Mouse (Mus musculus): ENCODE results near the gene Zbtb18. TPM values are rescaled to one million over a fixed set of nuclear protein-coding genes. Genes with fewer than 3 reads are reported as not detected.

Zbtb18 gene
- polyA plus RNA-seq, 1 experiment, result 54.3 TPM

DNA sequence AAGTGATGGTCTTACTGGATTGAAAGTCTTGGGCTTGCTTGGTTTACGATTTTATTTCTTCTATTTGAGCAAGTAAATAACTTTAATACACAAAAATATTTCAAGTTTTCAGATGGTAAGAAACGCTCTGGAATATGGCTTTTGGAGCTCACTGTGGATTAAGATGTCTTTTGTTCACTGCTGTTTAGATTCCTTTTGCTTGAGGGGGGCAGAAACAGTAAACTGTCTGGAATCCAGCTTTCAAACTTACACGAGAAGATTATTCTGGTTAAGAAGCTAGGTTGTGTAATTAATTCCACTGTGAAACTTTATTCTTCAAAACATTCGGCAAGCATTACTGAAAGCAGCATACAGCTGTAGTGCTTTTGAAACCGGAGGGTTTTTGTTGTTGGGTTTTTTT is 2.8 kb downstream of the Zbtb18 start:
- peaks cover 71% of the 10 kb centered on the region for H3K79me2 ChIP-seq (ENCODE audit: control insufficient read depth, insufficient read depth)
- H3ac ChIP-seq (ENCODE audit: control insufficient read depth, insufficient read length), result no peak overlapping the region
- peak overlapping the region; percentile 91 for H3K4me2 ChIP-seq (ENCODE audit: low read depth)
- peaks cover 26% of the 10 kb centered on the region for H3K36me3 ChIP-seq (ENCODE audit: control insufficient read depth, insufficient read depth)
- TF ChIP-seq TCF3 (IDR thresholded peaks at IDR 0.05; ENCODE audit: insufficient read length, low read depth) (no peak), POLR2AphosphoS2 (IDR thresholded peaks at IDR 0.05; ENCODE audit: insufficient read length, low read depth) (no peak), USF1 (IDR thresholded peaks at IDR 0.05; ENCODE audit: low read depth) (no peak), SRF (IDR thresholded peaks at IDR 0.05; ENCODE audit: control insufficient read depth, insufficient read length, low read depth) (no peak), CEBPB (IDR thresholded peaks at IDR 0.05; ENCODE audit: insufficient read depth, poor library complexity, severe bottlenecking) (no peak), REST (IDR thresholded peaks at IDR 0.05; ENCODE audit: insufficient read depth, insufficient read length) (no peak), POLR2A (IDR thresholded peaks at IDR 0.05; ENCODE audit: insufficient read length, low read depth) (no peak), MYOD1 (IDR thresholded peaks at IDR 0.05; ENCODE audit: control insufficient read depth in 1 of 3, insufficient read length in 2 of 3, low read depth in 2 of 3) (no peak), MAX (IDR thresholded peaks at IDR 0.05; ENCODE audit: low read depth) (no peak), MYOG (IDR thresholded peaks at IDR 0.05; ENCODE audit: control insufficient read depth in 1 of 3, insufficient read depth in 1 of 3, insufficient read length in 2 of 3, low read depth in 2 of 3) (no peak), TCF12 (IDR thresholded peaks at IDR 0.05; ENCODE audit: insufficient read depth, poor library complexity, severe bottlenecking) (no peak)
- H3K27me3 ChIP-seq (ENCODE audit: control insufficient read depth, insufficient read depth, insufficient read length), result no peaks in the 10 kb centered on the region
- H3K4me3 ChIP-seq, result peak overlapping the region; percentile 85

DNA sequence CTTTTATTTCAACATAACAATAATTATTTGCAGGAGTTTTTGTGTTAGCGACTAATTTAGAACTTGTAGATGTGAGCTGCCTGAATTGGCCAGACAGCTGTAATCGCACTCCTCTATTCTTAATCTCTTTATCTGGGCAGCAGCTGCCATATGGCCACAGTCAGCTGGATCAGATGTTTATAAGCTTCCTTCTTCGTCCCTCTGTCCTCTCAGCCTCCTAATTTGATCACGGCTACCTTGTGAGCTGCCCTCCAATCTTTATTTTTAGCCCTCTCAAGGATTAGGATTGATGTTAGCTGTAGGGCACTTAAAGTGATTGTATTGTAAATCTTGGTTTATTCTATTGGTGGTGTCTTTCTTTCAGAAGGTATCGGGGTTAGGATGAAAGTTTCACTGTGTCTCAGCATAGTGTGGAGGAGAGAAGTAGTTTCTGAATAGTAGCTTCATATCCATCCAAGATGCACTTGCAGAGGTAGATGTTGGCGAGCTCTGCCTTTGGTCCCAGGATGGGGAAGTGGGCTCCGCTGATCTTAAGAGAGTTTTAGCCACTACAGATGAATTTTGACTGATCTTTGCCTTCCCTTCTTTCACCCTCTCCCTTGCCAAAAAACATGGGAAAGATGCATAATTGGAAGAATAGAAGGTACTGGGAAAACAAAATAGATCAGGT is 3.4 kb downstream of the Zbtb18 start:
- peak overlapping the region; percentile 85 for H3K4me3 ChIP-seq

DNA sequence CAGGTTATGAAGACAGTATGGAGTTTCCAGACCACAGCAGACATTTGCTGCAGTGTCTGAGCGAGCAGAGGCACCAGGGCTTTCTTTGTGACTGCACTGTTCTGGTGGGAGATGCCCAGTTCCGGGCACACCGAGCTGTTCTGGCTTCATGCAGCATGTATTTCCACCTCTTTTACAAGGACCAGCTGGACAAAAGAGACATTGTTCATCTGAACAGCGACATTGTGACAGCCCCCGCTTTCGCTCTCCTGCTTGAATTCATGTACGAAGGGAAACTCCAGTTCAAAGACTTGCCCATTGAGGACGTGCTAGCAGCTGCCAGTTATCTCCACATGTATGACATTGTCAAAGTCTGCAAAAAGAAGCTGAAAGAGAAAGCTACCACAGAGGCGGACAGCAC is 4.9 kb downstream of the Zbtb18 start:
- peaks cover 31% of the 10 kb centered on the region for H3K36me3 ChIP-seq (ENCODE audit: control insufficient read depth, insufficient read depth)
- peak overlapping the region; percentile 64 for H3K4me2 ChIP-seq (ENCODE audit: low read depth)
- H3K79me2 ChIP-seq (ENCODE audit: control insufficient read depth, insufficient read depth), result peaks cover 79% of the 10 kb centered on the region
- no peaks in the 10 kb centered on the region for H3K27me3 ChIP-seq (ENCODE audit: control insufficient read depth, insufficient read depth, insufficient read length)
- TF ChIP-seq TCF3 (IDR thresholded peaks at IDR 0.05; ENCODE audit: insufficient read length, low read depth) (no peak), TCF12 (IDR thresholded peaks at IDR 0.05; ENCODE audit: insufficient read depth, poor library complexity, severe bottlenecking) (no peak), POLR2AphosphoS2 (IDR thresholded peaks at IDR 0.05; ENCODE audit: insufficient read length, low read depth) (peak; percentile 31), REST (IDR thresholded peaks at IDR 0.05; ENCODE audit: insufficient read depth, insufficient read length) (no peak), MAX (IDR thresholded peaks at IDR 0.05; ENCODE audit: low read depth) (no peak), CEBPB (IDR thresholded peaks at IDR 0.05; ENCODE audit: insufficient read depth, poor library complexity, severe bottlenecking) (no peak), SRF (IDR thresholded peaks at IDR 0.05; ENCODE audit: control insufficient read depth, insufficient read length, low read depth) (no peak), E2F4 (IDR thresholded peaks at IDR 0.05; ENCODE audit: insufficient read depth) (no peak), MYOD1 (IDR thresholded peaks at IDR 0.05; ENCODE audit: control insufficient read depth in 1 of 3, insufficient read length in 2 of 3, low read depth in 2 of 3) (no peak), MYOG (IDR thresholded peaks at IDR 0.05; ENCODE audit: control insufficient read depth in 1 of 3, insufficient read depth in 1 of 3, insufficient read length in 2 of 3, low read depth in 2 of 3) (no peak), POLR2A (IDR thresholded peaks at IDR 0.05; ENCODE audit: insufficient read length, low read depth) (peak; percentile 11), USF1 (IDR thresholded peaks at IDR 0.05; ENCODE audit: low read depth) (no peak)
- peak overlapping the region; percentile 85 for H3K4me3 ChIP-seq
- H3ac ChIP-seq (ENCODE audit: control insufficient read depth, insufficient read length), result no peak overlapping the region

More for the DNA sequence above, 3.4 kb downstream of the Zbtb18 start:
- Histone ChIP-seq H3K4me2 (ENCODE audit: low read depth) (peak overlapping the region; percentile 64), H3K27me3 (ENCODE audit: control insufficient read depth, insufficient read depth, insufficient read length) (no peaks in the 10 kb centered on the region), H3K79me2 (ENCODE audit: control insufficient read depth, insufficient read depth) (peaks cover 73% of the 10 kb centered on the region), H3ac (ENCODE audit: control insufficient read depth, insufficient read length) (no peak overlapping the region), H3K36me3 (ENCODE audit: control insufficient read depth, insufficient read depth) (peaks cover 26% of the 10 kb centered on the region)
- TF ChIP-seq MAX (IDR thresholded peaks at IDR 0.05; ENCODE audit: low read depth), result no peak
- TF ChIP-seq TCF12 (IDR thresholded peaks at IDR 0.05; ENCODE audit: insufficient read depth, poor library complexity, severe bottlenecking), result peak; percentile 72
- no peak for TF ChIP-seq POLR2A (IDR thresholded peaks at IDR 0.05; ENCODE audit: insufficient read length, low read depth)
- peak; percentile 54 for TF ChIP-seq TCF3 (IDR thresholded peaks at IDR 0.05; ENCODE audit: insufficient read length, low read depth)
- no peak for TF ChIP-seq SRF (IDR thresholded peaks at IDR 0.05; ENCODE audit: control insufficient read depth, insufficient read length, low read depth)
- peak; percentile 79 to 89 (median 86) for TF ChIP-seq MYOD1 (IDR thresholded peaks at IDR 0.05; ENCODE audit: control insufficient read depth in 1 of 3, insufficient read length in 2 of 3, low read depth in 2 of 3)
- TF ChIP-seq E2F4 (IDR thresholded peaks at IDR 0.05; ENCODE audit: insufficient read depth), result no peak
- peak in 2 of 3 experiments; percentile 75 to 97 for TF ChIP-seq MYOG (IDR thresholded peaks at IDR 0.05; ENCODE audit: control insufficient read depth in 1 of 3, insufficient read depth in 1 of 3, insufficient read length in 2 of 3, low read depth in 2 of 3)
- TF ChIP-seq REST (IDR thresholded peaks at IDR 0.05; ENCODE audit: insufficient read depth, insufficient read length), result no peak
- TF ChIP-seq POLR2AphosphoS2 (IDR thresholded peaks at IDR 0.05; ENCODE audit: insufficient read length, low read depth), result no peak
- no peak for TF ChIP-seq CEBPB (IDR thresholded peaks at IDR 0.05; ENCODE audit: insufficient read depth, poor library complexity, severe bottlenecking)

DNA sequence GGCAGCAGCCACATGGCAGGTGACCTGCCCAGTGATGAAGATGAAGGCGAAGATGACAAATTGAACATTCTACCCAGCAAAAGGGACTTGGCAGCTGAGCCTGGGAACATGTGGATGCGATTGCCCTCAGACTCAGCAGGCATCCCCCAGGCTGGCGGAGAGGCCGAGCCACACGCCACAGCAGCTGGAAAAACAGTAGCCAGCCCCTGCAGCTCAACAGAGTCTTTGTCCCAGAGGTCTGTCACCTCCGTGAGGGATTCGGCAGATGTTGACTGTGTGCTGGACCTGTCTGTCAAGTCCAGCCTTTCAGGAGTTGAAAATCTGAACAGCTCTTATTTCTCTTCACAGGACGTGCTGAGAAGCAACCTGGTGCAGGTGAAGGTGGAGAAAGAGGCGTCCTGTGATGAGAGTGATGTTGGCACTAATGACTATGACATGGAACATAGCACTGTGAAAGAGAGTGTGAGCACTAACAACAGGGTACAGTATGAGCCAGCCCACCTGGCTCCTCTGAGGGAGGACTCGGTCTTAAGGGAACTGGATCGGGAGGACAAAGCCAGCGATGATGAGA is 5.5 kb downstream of the Zbtb18 start:
- Histone ChIP-seq H3K27me3 (ENCODE audit: control insufficient read depth, insufficient read depth, insufficient read length) (no peaks in the 10 kb centered on the region), H3K79me2 (ENCODE audit: control insufficient read depth, insufficient read depth) (peaks cover 79% of the 10 kb centered on the region), H3K4me2 (ENCODE audit: low read depth) (peak overlapping the region; percentile 64), H3ac (ENCODE audit: control insufficient read depth, insufficient read length) (no peak overlapping the region), H3K4me3 (peak overlapping the region; percentile 85), H3K36me3 (ENCODE audit: control insufficient read depth, insufficient read depth) (peaks cover 31% of the 10 kb centered on the region)
- no peak for TF ChIP-seq MAX (IDR thresholded peaks at IDR 0.05; ENCODE audit: low read depth)
- no peak for TF ChIP-seq SRF (IDR thresholded peaks at IDR 0.05; ENCODE audit: control insufficient read depth, insufficient read length, low read depth)
- peak in 2 of 3 experiments; percentile 49 to 60 for TF ChIP-seq MYOD1 (IDR thresholded peaks at IDR 0.05; ENCODE audit: control insufficient read depth in 1 of 3, insufficient read length in 2 of 3, low read depth in 2 of 3)
- peak in 1 of 3 experiments; percentile 44 for TF ChIP-seq MYOG (IDR thresholded peaks at IDR 0.05; ENCODE audit: control insufficient read depth in 1 of 3, insufficient read depth in 1 of 3, insufficient read length in 2 of 3, low read depth in 2 of 3)
- no peak for TF ChIP-seq REST (IDR thresholded peaks at IDR 0.05; ENCODE audit: insufficient read depth, insufficient read length)
